Mouse (Mus musculus) urinary bladder, postnatal 10 days (tissue): ENCODE measurements at regions not wholly inside any gene's neighbourhood (a gene's known extent, or its start where the extent isn't known, plus 50 kb on each side); places are given as distances from the start of the nearest gene placed in this dataset.

Source experiments
- DNase-seq: peaks from one replicate; pipeline ENCODE4 v3.0.0; 2022; ENCODE audit warnings: low spot score

GRCm38 (mm10) chr13:72938156-72938874 lies 309.7 kb downstream of the Irx2 start:
- DNase-seq = no peak

DNA sequence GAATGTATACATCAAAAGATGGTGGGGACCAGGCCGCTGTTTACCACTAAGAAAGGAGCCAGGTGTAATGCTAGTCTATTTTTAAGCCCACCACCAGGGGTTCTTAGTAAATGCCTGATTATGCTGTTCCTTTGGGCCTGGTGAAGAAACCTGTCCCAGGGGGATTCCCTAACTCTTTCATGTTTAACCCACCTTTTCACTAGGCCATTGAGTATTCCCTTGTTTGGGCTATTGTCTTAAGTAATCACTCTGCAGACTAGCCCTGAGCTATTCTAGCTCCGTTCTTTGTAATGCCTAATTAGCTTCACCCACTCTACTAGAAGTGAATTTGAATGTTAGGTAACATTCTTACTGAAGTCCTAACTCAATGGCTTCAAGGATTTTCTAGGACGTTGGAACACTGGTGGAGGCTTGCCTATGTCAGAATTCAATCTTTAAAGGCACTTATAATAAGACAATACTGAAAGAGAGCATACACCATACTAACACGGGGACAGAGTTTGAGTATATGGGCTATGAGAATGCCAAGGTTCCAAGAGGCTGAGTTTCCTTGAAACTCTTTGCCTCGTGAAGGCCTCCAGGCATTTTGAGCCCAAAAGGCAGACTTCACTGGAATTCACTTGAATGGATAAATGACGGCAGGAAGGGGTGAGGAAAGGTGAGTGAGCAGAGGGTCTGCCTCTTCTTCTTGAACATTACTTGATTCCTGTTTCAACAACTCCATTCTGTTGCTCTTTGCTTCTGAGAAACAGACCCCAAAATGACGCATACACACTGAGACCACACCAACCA lies 312.7 kb upstream of the Irx4 start:
- DNase-seq = no peak

DNA sequence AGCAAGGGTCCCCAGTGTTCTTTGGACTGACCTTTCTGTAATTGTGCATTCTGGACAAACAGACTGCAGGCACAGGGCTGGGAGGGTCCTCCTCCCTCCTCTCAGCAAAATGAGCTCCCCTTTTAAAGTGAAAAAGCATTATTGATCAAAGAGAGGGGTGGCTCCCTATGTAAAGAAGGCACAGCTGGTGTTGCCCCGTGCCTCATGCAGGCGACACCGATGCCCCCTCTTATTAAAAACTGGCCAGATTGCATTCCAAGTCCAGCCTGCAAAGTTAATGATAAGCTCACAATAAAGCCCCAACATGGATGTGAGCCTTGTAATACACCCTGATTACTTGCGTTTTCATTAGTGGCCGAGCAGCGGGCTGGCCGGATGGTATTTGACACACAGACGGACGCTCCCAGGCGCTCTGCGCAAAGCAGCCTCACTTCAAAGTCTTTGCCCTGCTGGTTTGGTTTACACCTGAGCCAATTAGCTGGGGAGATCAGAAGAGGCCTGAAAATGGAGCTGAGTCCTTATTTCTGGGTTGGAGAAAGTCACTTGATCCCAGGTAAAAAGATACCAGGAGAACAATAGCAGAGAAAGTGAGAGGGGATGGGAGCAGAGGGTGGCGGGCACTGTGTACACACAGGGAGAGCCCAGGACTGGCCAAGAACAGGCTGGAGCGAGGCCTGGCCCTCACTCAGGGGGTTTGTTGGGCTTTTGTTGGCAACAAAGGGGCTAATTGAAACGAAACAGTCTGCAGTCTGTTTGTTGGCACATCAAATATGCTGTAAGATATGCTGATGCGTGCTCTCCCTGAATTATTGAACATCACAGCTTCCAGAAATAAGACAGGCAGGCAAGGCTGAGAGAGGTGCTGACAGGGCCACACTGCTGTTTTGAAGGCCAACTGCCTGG lies 301.4 kb upstream of the Irx4 start:
- no peak for DNase-seq

DNA sequence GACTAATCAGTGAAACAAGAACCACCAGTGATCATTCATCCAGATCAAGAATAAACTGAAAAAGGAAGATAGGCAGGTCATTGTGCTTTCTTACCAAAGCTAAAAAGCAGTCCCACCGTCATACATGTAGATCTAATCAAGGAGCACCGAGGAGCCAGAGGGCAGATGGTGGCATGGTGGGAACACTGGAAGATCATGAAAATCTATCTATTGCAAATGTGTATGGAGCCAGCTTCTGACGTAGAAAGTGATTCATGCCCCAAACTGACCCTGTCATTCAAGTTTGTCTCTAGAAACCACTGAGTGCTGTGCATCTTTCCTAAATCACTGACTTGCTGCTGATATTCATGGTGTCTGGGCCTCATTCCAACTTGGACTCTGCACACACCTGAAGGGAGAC lies 299.0 kb upstream of the Irx4 start:
- no peak for DNase-seq

DNA sequence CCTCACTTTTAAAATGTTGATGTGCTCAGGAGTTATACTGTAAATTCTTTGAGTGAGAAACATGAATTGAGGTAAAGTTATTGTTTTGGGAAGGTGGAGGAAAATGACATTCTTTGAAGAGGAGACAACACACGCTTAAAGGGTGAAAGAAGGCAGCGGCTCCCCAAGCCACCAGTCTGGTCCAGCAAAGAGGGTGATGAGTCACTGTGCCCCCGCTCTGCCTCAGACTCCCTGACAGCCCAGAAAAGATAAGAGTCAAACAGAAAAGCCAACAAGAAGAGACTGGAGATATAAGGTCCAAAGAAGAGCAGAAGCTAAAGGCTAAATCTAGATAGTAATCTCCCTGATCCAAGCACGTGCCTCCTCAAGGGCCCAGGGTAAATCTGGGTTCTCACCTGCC lies 288.1 kb upstream of the Irx4 start:
- no peak for DNase-seq

GRCm38 (mm10) chr13:72972894-72973293 lies 287.4 kb upstream of the Irx4 start:
- no peak for DNase-seq

- DNase-seq = no peak
Measured at GRCm38 (mm10) chr13:72977213-72977612, 283.1 kb upstream of the Irx4 start.

DNA sequence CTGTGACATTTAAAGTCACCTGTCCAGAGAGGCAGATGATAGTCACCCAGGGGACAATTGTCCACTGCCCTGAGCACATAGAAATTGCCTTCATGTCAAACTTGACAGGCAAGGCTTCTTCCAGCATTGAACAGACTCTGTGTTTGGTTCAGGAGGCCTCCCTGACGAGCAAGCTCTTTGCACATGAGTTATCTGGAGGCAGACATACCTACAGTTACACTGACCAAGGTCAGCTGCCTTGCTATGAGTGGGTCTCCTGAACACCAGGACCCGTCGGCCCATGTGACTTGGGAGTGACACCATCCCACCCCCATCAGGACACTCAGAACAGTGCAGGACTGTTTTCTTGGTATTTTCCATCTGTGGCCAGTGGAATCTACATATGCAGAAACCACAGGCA lies 282.3 kb upstream of the Irx4 start:
- DNase-seq = no peak

- DNase-seq = no peak
Measured at GRCm38 (mm10) chr13:72978966-72979365, 281.3 kb upstream of the Irx4 start.

GRCm38 (mm10) chr13:72992589-72993409 lies 267.5 kb upstream of the Irx4 start:
- no peak for DNase-seq

- DNase-seq = no peak
Measured at GRCm38 (mm10) chr13:72993410-72993858, 266.8 kb upstream of the Irx4 start.

- no peak for DNase-seq
Measured at GRCm38 (mm10) chr13:72994538-72994937, 265.7 kb upstream of the Irx4 start.

DNA sequence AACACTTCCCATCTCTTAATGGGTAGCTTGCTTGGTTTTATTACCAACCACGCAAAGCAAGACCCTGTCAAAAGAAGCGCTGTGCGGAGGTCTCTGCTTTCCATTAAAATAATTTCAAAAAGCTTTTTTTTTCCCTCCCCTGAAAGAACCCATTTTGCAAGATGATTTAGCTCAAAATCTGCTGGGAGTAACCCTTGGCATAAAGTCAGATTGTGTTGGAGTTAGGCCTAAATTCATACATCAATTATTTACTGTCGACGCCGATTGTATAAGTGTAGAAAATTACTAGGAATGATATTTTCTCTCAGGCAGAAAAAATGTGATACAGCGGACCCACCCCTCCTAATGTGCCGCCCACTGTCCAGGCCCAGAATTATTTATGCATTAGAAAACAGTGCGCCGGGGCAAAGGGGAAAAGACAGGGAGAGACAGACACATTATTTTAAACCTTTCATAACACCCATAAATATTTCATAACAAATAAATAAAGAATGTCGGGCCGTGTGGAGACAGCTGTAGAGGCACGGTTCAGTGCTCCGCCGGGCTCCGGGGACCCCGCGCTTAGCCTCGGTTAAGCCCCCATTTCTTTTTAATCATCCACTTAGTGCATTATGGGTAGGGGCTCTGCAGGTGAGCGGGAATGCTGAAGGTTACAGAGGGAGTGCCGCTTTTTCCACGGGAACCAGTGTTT lies 251.3 kb upstream of the Irx4 start:
- DNase-seq = no peak

GRCm38 (mm10) chr13:73009547-73010475 lies 250.5 kb upstream of the Irx4 start:
- DNase-seq = no peak

DNA sequence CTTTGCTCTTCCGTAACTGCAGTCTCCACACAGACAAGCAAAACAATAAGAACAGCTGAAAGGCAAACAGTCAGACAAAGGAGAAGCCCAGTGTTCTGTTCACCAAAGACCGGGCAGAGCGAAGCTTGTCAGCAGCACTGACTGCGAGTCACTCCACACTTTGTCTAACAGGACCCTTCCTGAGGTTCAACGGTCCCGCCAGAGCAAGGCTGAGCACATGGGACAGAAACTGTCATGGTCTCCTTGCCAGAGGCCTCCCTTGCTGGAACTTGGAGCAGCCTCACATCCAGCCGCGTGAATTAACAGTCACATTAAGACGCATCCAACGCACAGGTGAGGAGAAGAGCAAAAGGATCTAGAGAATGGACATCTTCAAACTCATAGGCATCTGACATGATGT lies 241.1 kb upstream of the Irx4 start:
- DNase-seq = no peak

- no peak for DNase-seq
Measured at GRCm38 (mm10) chr13:73031217-73031616, 229.1 kb upstream of the Irx4 start.

GRCm38 (mm10) chr13:73033055-73033454 lies 227.2 kb upstream of the Irx4 start:
- DNase-seq = no peak

DNA sequence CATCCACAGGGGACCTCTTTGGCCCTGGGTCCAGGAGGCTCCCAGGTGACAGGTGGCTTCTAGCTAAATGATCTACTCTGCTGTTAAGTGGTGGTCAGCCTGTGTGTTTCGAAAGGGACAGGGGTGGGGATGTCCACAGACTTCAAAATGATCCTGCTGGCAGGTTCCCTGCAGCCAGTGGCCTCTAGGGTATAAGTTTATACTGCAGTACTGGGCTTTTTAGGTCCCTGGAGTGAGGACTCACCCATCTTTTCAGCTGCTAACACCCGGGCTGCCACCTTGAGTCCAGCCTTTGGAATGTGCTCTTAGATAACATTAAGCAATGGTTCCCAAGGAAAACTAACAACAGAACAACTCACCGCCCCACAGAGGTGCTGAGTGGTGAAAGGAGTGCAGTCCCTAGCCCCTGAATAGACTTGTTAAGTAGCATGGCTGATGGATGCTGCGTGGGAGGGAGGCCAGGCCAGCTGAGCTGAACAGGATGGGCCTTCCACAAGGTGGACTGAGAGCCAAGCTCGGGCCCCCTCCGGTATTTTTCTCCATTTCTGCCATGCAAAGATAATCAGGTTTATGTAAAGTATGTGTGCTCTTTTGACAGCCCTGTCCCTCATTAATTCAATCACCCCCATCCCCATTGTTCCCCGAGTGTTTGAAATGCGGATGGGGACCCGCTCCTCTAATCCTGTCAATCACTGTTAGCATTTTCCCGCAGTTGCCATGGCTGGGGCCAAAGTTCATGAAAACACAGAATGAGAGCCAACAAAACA lies 226.0 kb upstream of the Irx4 start:
- DNase-seq = no peak

- DNase-seq = no peak
Measured at GRCm38 (mm10) chr13:73034886-73035285, 225.4 kb upstream of the Irx4 start.
